Mouse (Mus musculus) naive thymus-derived CD4-positive, alpha-beta T cell, adult 2 months (primary cell): ENCODE measurements around the gene Tcte1.

ENCODE experiments used
- DNase-seq: peaks from one replicate; pipeline ENCODE4 v3.0.0-alpha.2; 2011; ENCODE audit warnings: low read depth

Gene Tcte1

GRCm38 (mm10) chr17:45584939-45585678 lies 61.9 kb downstream of the Tcte1 start:
- peak; percentile 78 for DNase-seq

GRCm38 (mm10) chr17:45585725-45586448 lies 62.7 kb downstream of the Tcte1 start:
- DNase-seq = no peak

- DNase-seq = peak; percentile 41
Measured at GRCm38 (mm10) chr17:45586449-45586837, 63.2 kb downstream of the Tcte1 start.

GRCm38 (mm10) chr17:45588370-45588769 lies 65.1 kb downstream of the Tcte1 start:
- no peak for DNase-seq

- DNase-seq = no peak
Measured at GRCm38 (mm10) chr17:45589236-45589635, 66.0 kb downstream of the Tcte1 start.

- DNase-seq = no peak
Measured at GRCm38 (mm10) chr17:45589844-45590243, 66.6 kb downstream of the Tcte1 start.

GRCm38 (mm10) chr17:45590410-45590809 lies 67.2 kb downstream of the Tcte1 start:
- no peak for DNase-seq

- peak; percentile 4 for DNase-seq
Measured at GRCm38 (mm10) chr17:45591701-45592605, 68.7 kb downstream of the Tcte1 start.
